Mouse (Mus musculus) megakaryocyte progenitor cell, adult 5-6 weeks (primary cell): ENCODE data around the gene Gas2l2. TPM values are rescaled to one million over a fixed set of nuclear protein-coding genes. Genes with fewer than 3 reads are reported as not detected.

ENCODE experiments used
- ATAC-seq: replicated peaks from 2 replicates; pipeline ENCODE4 v1.8.0; 2016; ENCODE audit warnings: mild to moderate bottlenecking, moderate TSS enrichment, inconsistent platforms; ENCODE audit not compliant: poor library complexity
- total RNA-seq, 2 experiments: library from RNA; stranded (forward) in 1 of 2; stranded (reverse) in 1 of 2; fragments of 157-497, 149-512 nt in 1 of 2; fragments of 200-1000 nt in 1 of 2; gene quantifications; 2 replicates each; pipeline versions ENCODE4 v1.2.3 to v1.2.4; 2015 to 2017

The Gas2l2 gene
- total RNA-seq, 2 experiments from 2014 or later, result 0.21 to 0.30 TPM

GRCm38 (mm10) chr11:83398724-83399123 lies 30.5 kb downstream of the Gas2l2 start:
- peak; percentile 31; the same call in 1 of the 2 replicates for ATAC-seq

GRCm38 (mm10) chr11:83397626-83398025 lies 31.6 kb downstream of the Gas2l2 start:
- no peak for ATAC-seq

- ATAC-seq, result no peak
Measured at GRCm38 (mm10) chr11:83394802-83395439, 34.3 kb downstream of the Gas2l2 start.

- no peak for ATAC-seq
Measured at GRCm38 (mm10) chr11:83393062-83393461, 36.2 kb downstream of the Gas2l2 start.

GRCm38 (mm10) chr11:83383532-83383887 lies 45.7 kb downstream of the Gas2l2 start:
- ATAC-seq, result no peak

- ATAC-seq, result no peak
Measured at GRCm38 (mm10) chr11:83382876-83383531, 46.3 kb downstream of the Gas2l2 start.

GRCm38 (mm10) chr11:83379745-83380341 lies 49.4 kb downstream of the Gas2l2 start:
- ATAC-seq, result peak; percentile 54

Other genes with a start within 250 kb of the Gas2l2 start
- gene Slfn3, start 238.1 kb downstream of the Gas2l2 start, total RNA-seq (2015), result 21.3 and 22.2 TPM in 2 replicates
- 26.4 and 30.4 TPM in 2 replicates for gene Slfn3, start 238.1 kb downstream of the Gas2l2 start, total RNA-seq (2017)
- gene Slfn14, start 142.7 kb downstream of the Gas2l2 start, total RNA-seq (2015), result 0.24 TPM in 1 of 2 replicates, not detected in the other
- gene Slfn14, start 142.7 kb downstream of the Gas2l2 start, total RNA-seq (2017), result not detected in 2 replicates
- gene Ap2b1, start 130.4 kb downstream of the Gas2l2 start, total RNA-seq (2015), result 52.4 and 58.5 TPM in 2 replicates
- gene Ap2b1, start 130.4 kb downstream of the Gas2l2 start, total RNA-seq (2017), result 51.3 and 67.6 TPM in 2 replicates
- 12.8 and 13.0 TPM in 2 replicates for gene Pex12, start 126.9 kb downstream of the Gas2l2 start, total RNA-seq (2015)
- 4.7 and 8.7 TPM in 2 replicates for gene Pex12, start 126.9 kb downstream of the Gas2l2 start, total RNA-seq (2017)
- gene Rasl10b, start 20.3 kb downstream of the Gas2l2 start, total RNA-seq (2015), result not detected in 2 replicates
- gene Rasl10b, start 20.3 kb downstream of the Gas2l2 start, total RNA-seq (2017), result 0.14 TPM in 1 of 2 replicates, not detected in the other
- gene 1700020L24Rik, start 8.2 kb upstream of the Gas2l2 start, total RNA-seq (2015), result 30.8 and 38.7 TPM in 2 replicates
- 77.0 and 80.6 TPM in 2 replicates for gene 1700020L24Rik, start 8.2 kb upstream of the Gas2l2 start, total RNA-seq (2017)
- 4.7 and 7.2 TPM in 2 replicates for gene Mmp28, start 33.6 kb upstream of the Gas2l2 start, total RNA-seq (2015)
- 3.4 and 5.0 TPM in 2 replicates for gene Mmp28, start 33.6 kb upstream of the Gas2l2 start, total RNA-seq (2017)
- gene Taf15, start 43.6 kb upstream of the Gas2l2 start, total RNA-seq (2015), result 68.8 and 73.2 TPM in 2 replicates
- 25.2 and 49.7 TPM in 2 replicates for gene Taf15, start 43.6 kb upstream of the Gas2l2 start, total RNA-seq (2017)
- gene Heatr9, start 92.7 kb upstream of the Gas2l2 start, total RNA-seq (2015), result not detected in 2 replicates
- not detected in 2 replicates for gene Heatr9, start 92.7 kb upstream of the Gas2l2 start, total RNA-seq (2017)
- gene Ccl5, start 101.1 kb upstream of the Gas2l2 start, total RNA-seq (2015), result 1.1 and 4.7 TPM in 2 replicates
- gene Ccl5, start 101.1 kb upstream of the Gas2l2 start, total RNA-seq (2017), result 0.92 and 3.2 TPM in 2 replicates
- gene Ccl9, start 149.2 kb upstream of the Gas2l2 start, total RNA-seq (2015), result 149 and 197 TPM in 2 replicates
- 97.7 and 108 TPM in 2 replicates for gene Ccl9, start 149.2 kb upstream of the Gas2l2 start, total RNA-seq (2017)
- 13.6 and 25.2 TPM in 2 replicates for gene Ccl6, start 163.6 kb upstream of the Gas2l2 start, total RNA-seq (2015)
- gene Ccl6, start 163.6 kb upstream of the Gas2l2 start, total RNA-seq (2017), result 13.3 and 15.1 TPM in 2 replicates
- gene Rpl9-ps1, start 216.2 kb upstream of the Gas2l2 start, total RNA-seq (2015), result 0.44 and 1.2 TPM in 2 replicates
- gene Rpl9-ps1, start 216.2 kb upstream of the Gas2l2 start, total RNA-seq (2017), result not detected in 2 replicates
- gene Ccl3, start 219.9 kb upstream of the Gas2l2 start, total RNA-seq (2015), result 99.8 and 229 TPM in 2 replicates
- gene Ccl3, start 219.9 kb upstream of the Gas2l2 start, total RNA-seq (2017), result 37.9 and 120 TPM in 2 replicates
- gene Ccl4, start 233.1 kb upstream of the Gas2l2 start, total RNA-seq (2015), result 19.6 and 29.1 TPM in 2 replicates
- 16.7 and 37.1 TPM in 2 replicates for gene Ccl4, start 233.1 kb upstream of the Gas2l2 start, total RNA-seq (2017)